In genomic region chr9:114672703-114673561, GRCm38 (mm10) we compare ENCODE assay signal across 8 mouse cellular contexts. TPM values are rescaled to one million over a fixed set of nuclear protein-coding genes. Genes with fewer than 3 reads are reported as not detected.
DNase-seq lines count a peak whose midpoint lies in the region; ATAC-seq and TF ChIP-seq lines count a peak whose summit lies in the region.

No protein-coding gene starts in this region.

- no peak for TF ChIP-seq CTCF in midbrain, postnatal 0 days (IDR thresholded peaks at IDR 0.05)

- H3K4me3 ChIP-seq in midbrain, postnatal 0 days (ENCODE audit: low read depth, low read length) = peak overlapping the region; percentile 30

- peak overlapping the region; percentile 89 for H3K27ac ChIP-seq in midbrain, postnatal 0 days (ENCODE audit: low read depth, low read length)

- peak; percentile 78 for ATAC-seq in midbrain, postnatal 0 days (ENCODE audit: low FRiP score)
- no peak for ATAC-seq in erythroid progenitor cell, adult 5-6 weeks (replicated peaks; ENCODE audit: low FRiP score, poor library complexity, severe bottlenecking)

- no peaks in the 10 kb centered on the region for H3K27me3 ChIP-seq in midbrain, postnatal 0 days (ENCODE audit: insufficient read depth, low read length)

- peak overlapping the region; percentile 67 for H3K4me2 ChIP-seq in midbrain, postnatal 0 days (ENCODE audit: low read depth, low read length, poor library complexity, severe bottlenecking)

- WGBS in midbrain, postnatal 0 days = 2% methylated on average over 24 of the region's 24 CpGs

- peak overlapping the region; percentile 65 for H3K9ac ChIP-seq in midbrain, postnatal 0 days (replicated peaks; ENCODE audit: low read length, poor library complexity, severe bottlenecking)

- no peaks in the 10 kb centered on the region for H3K36me3 ChIP-seq in midbrain, postnatal 0 days (ENCODE audit: insufficient read depth, low read length)

- H3K4me1 ChIP-seq in midbrain, postnatal 0 days (ENCODE audit: insufficient read depth, low read length) = no peaks in the 10 kb centered on the region; the same call in 1 of the 2 replicates

- intact Hi-C loops in left cerebral cortex, postnatal 36 days (cut with DNase I) = no loop called here

- peak; percentile 16 to 27 for DNase-seq in layer of hippocampus, postnatal 25 days (ENCODE audit: extremely low spot score in 1 of 2, low spot score in 1 of 2)
- no peak for DNase-seq in layer of hippocampus, adult 9-10 months (ENCODE audit: low spot score)
- peak; percentile 80 for DNase-seq in cerebellum, adult 9-11 months
- peak; percentile 42 to 53 for DNase-seq in heart, adult 18-20 months
- DNase-seq in left cerebral cortex, postnatal 36 days (ENCODE audit: low spot score in 2 of 2) = peak; percentile 33 to 54
- peak; percentile 63 for DNase-seq in midbrain, postnatal 0 days (ENCODE audit: low spot score)
- DNase-seq in urinary bladder, postnatal 14 days (ENCODE audit: low spot score) = no peak

- no peaks in the 10 kb centered on the region for H3K9me3 ChIP-seq in midbrain, postnatal 0 days (ENCODE audit: low read length)

RNA-seq across cellular contexts. Expression of gene Dync1li1, which starts 15.7 kb away (rescaled TPM):
- total RNA-seq in layer of hippocampus, postnatal 25 days (2021) = 100 to 1,000 TPM in 1 of 2 experiments, 10 to 100 TPM in 1; 92.8 to 101 TPM
- total RNA-seq in heart, adult 18-20 months (2021) = 10 to 100 TPM; 64.3 to 69.5 TPM
- 10 to 100 TPM; 91.3 to 92.5 TPM for total RNA-seq in left cerebral cortex, postnatal 36 days (2021)
- total RNA-seq in midbrain, postnatal 0 days (2014; rRNA removed) = 124 and 131 TPM in 2 replicates
- polyA plus RNA-seq in midbrain, postnatal 0 days (2015; fragmentation: Nextera tagmentation; extraction: Ambion mirVana) = 148 and 160 TPM in 2 replicates
- total RNA-seq in erythroid progenitor cell, adult 5-6 weeks (2015; ENCODE audit: low replicate concordance) = 22.7 and 42.3 TPM in 2 replicates
- 23.9 and 33.0 TPM in 2 replicates for total RNA-seq in erythroid progenitor cell, adult 5-6 weeks (2017; ENCODE audit: low replicate concordance)

RNA-seq across cellular contexts. Expression of gene Cnot10, which starts 32.9 kb away (rescaled TPM):
- 10 to 100 TPM; 50.8 to 51.9 TPM for total RNA-seq in layer of hippocampus, postnatal 25 days (2021)
- total RNA-seq in heart, adult 18-20 months (2021) = 10 to 100 TPM; 21.2 to 22.5 TPM
- 10 to 100 TPM; 38.2 to 51.7 TPM for total RNA-seq in left cerebral cortex, postnatal 36 days (2021)
- total RNA-seq in midbrain, postnatal 0 days (2014; rRNA removed) = 34.7 and 43.2 TPM in 2 replicates
- 47.2 and 50.1 TPM in 2 replicates for polyA plus RNA-seq in midbrain, postnatal 0 days (2015; fragmentation: Nextera tagmentation; extraction: Ambion mirVana)
- 15.5 and 17.6 TPM in 2 replicates for total RNA-seq in erythroid progenitor cell, adult 5-6 weeks (2015; ENCODE audit: low replicate concordance)
- 14.1 and 18.6 TPM in 2 replicates for total RNA-seq in erythroid progenitor cell, adult 5-6 weeks (2017; ENCODE audit: low replicate concordance)

RNA-seq across cellular contexts. Expression of gene Cmtm6, which starts 58.0 kb away (rescaled TPM):
- 10 to 100 TPM; 21.4 to 21.8 TPM for total RNA-seq in layer of hippocampus, postnatal 25 days (2021)
- total RNA-seq in heart, adult 18-20 months (2021) = 10 to 100 TPM; 25.0 to 29.5 TPM
- 10 to 100 TPM; 19.0 to 21.5 TPM for total RNA-seq in left cerebral cortex, postnatal 36 days (2021)
- total RNA-seq in midbrain, postnatal 0 days (2014; rRNA removed) = 19.3 and 20.0 TPM in 2 replicates
- polyA plus RNA-seq in midbrain, postnatal 0 days (2015; fragmentation: Nextera tagmentation; extraction: Ambion mirVana) = 19.2 and 21.5 TPM in 2 replicates
- 8.8 and 9.7 TPM in 2 replicates for total RNA-seq in erythroid progenitor cell, adult 5-6 weeks (2015; ENCODE audit: low replicate concordance)
- total RNA-seq in erythroid progenitor cell, adult 5-6 weeks (2017; ENCODE audit: low replicate concordance) = 10.4 and 20.0 TPM in 2 replicates

Comparison
In these comparisons a context has a peak if more than half of its experiments do, and no peak if none do; other contexts are left out.
1. DNase-seq: peak in layer of hippocampus, postnatal 25 days (2 of 2), cerebellum, adult 9-11 months (single experiment), heart, adult 18-20 months (2 of 2), left cerebral cortex, postnatal 36 days (2 of 2) and midbrain, postnatal 0 days (single experiment); none in layer of hippocampus, adult 9-10 months (single experiment) and urinary bladder, postnatal 14 days (single experiment).